Mouse (Mus musculus) heart, embryonic 14.5 days (tissue): Measurements from ENCODE around the gene Hist1h4n. TPM values are rescaled to one million over a fixed set of nuclear protein-coding genes. Genes with fewer than 3 reads are reported as not detected.
A peak's percentile ranks its signal among the peaks of the same experiment; 100 is the strongest.
"Not testable (repeated sequence)": the region's sequence is repeated elsewhere in the genome, so short reads cannot be mapped to it uniquely, and the experiment has no call there.

ENCODE experiments used
- ATAC-seq: fragments of 200-750 bp; cut with Nextera tagmentation; 2 replicates; pipeline ENCODE4 v1.8.0; 2017; ENCODE audit warnings: low read depth, moderate TSS enrichment; ENCODE audit not compliant: insufficient number of reproducible peaks, insufficient read depth, low FRiP score
- H3K27ac ChIP-seq, 2 experiments: fragments of 200-500 bp in 1 of 2; fragments of 300-500 bp in 1 of 2; sonication (generic) in 1 of 2; replicated peaks in 1 of 2; 2 replicates each; pipeline ENCODE4 v1.5.1; 2012 to 2014; ENCODE audit warnings: low read depth in 2 of 2, low read length in 2 of 2, control low read depth in 1 of 2, mild to moderate bottlenecking in 1 of 2, mixed read lengths in 1 of 2; ENCODE audit not compliant: control insufficient read depth in 1 of 2, insufficient read depth in 1 of 2
- H3K27me3 ChIP-seq: fragments of 300-500 bp; sonication (generic); 2 replicates; pipeline ENCODE4 v1.6.1; 2014; ENCODE audit warnings: mild to moderate bottlenecking, low read length, control low read depth; ENCODE audit not compliant: control insufficient read depth, insufficient read depth
- H3K36me3 ChIP-seq: fragments of 300-500 bp; sonication (generic); 2 replicates; pipeline ENCODE4 v1.6.1; 2014; ENCODE audit warnings: mild to moderate bottlenecking, control low read depth, low read length, mixed read lengths; ENCODE audit not compliant: control insufficient read depth, insufficient read depth
- H3K4me1 ChIP-seq, 2 experiments: fragments of 200-500 bp in 1 of 2; fragments of 300-500 bp in 1 of 2; sonication (generic) in 1 of 2; 2 replicates each; pipeline ENCODE4 v1.6.1; 2012 to 2014; ENCODE audit warnings: low read length in 2 of 2, control low read depth in 1 of 2, mixed read lengths in 1 of 2; ENCODE audit not compliant: control insufficient read depth in 2 of 2, insufficient read depth in 2 of 2
- H3K4me2 ChIP-seq: fragments of 300-500 bp; sonication (generic); 2 replicates; pipeline ENCODE4 v1.6.1; 2014; ENCODE audit warnings: mild to moderate bottlenecking, low read length
- H3K4me3 ChIP-seq, 2 experiments: fragments of 200-500 bp in 1 of 2; fragments of 300-500 bp in 1 of 2; sonication (generic) in 1 of 2; 2 replicates each; pipeline ENCODE4 v1.5.1; 2012 to 2014; ENCODE audit warnings: low read length in 2 of 2, mild to moderate bottlenecking in 2 of 2, control low read depth in 1 of 2, low read depth in 1 of 2, moderate library complexity in 1 of 2; ENCODE audit not compliant: control insufficient read depth in 1 of 2, insufficient read depth in 1 of 2
- H3K9ac ChIP-seq: fragments of 300-500 bp; sonication (generic); 2 replicates; pipeline ENCODE4 v1.6.1; 2014; ENCODE audit warnings: mild to moderate bottlenecking, low read length
- H3K9me3 ChIP-seq: fragments of 300-500 bp; sonication (generic); 2 replicates; pipeline ENCODE4 v1.6.1; 2016; ENCODE audit warnings: low read length, control low read depth; ENCODE audit not compliant: control insufficient read depth
- WGBS: fragments of 180-500 bp; shearing (Covaris S2); extraction: QIAGEN DNeasy Blood & Tissue Kit; methylation state at CpG from one replicate; pipeline ENCODE4 v1.1.7; 2014; 5-methylcytosine and 5-hydroxymethylcytosine counted together
- polyA plus RNA-seq: library from polyadenylated mRNA; unstranded; fragments of >200 nt; fragmentation: Nextera tagmentation; extraction: Ambion mirVana; gene quantifications from 2 replicates; pipeline ENCODE4 v1.2.1, GENCODE M21; 2014

Gene Hist1h4n
- polyA plus RNA-seq, 1 experiment from 2014 or later, result 10.4 TPM

DNA sequence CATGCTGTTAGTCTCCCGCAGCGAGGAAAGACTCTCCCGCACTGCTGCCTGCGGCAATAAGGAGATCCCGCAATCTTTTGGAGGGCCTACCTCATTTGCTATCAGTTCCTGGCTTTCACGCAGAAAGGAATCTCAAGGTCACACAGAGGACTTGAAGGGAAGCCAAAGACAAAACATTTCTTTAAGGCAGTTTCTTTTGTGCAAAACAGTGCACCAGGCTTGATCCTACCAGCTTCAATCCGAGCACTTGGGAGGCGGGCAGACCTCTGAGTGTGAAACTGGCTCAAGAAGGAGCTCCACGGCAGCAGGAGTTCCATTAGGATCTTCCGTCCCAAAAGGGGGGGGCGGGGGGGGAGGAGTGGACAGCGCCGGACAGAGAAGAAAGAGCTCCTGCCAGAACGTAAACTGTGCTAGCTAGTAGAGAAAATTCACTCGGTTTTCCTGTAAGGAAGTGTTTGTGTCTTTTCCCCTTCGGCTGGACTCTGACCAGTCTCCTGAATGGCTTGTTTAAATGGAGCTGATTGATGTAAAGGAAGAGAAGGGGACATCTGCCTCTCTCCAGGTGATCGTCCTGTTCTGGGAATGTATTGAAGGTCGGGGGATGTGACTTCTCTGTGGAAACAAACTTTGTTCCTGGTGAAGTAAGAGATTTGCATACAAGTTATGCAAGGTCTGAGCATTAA lies 41.3 kb downstream of the Hist1h4n start:
- ATAC-seq, result no peak
- Histone ChIP-seq H3K9ac (peak overlapping the region; percentile 72), H3K9me3 (no peaks in the 10 kb centered on the region), H3K4me2 (peak overlapping the region; percentile 70), H3K4me1 (peaks cover 5 to 19% of the 10 kb centered on the region in 2 experiments; a peak in 3 of 4 replicates), H3K36me3 (no peaks in the 10 kb centered on the region), H3K4me3 (peak overlapping the region; percentile 26 to 31; a peak in 3 of 4 replicates), H3K27ac (peak overlapping the region in 1 of 2 experiments; percentile 33; a peak in 2 of 4 replicates), H3K27me3 (no peaks in the 10 kb centered on the region)
- WGBS, result 4% methylated on average over 18 of the region's 18 CpGs

DNA sequence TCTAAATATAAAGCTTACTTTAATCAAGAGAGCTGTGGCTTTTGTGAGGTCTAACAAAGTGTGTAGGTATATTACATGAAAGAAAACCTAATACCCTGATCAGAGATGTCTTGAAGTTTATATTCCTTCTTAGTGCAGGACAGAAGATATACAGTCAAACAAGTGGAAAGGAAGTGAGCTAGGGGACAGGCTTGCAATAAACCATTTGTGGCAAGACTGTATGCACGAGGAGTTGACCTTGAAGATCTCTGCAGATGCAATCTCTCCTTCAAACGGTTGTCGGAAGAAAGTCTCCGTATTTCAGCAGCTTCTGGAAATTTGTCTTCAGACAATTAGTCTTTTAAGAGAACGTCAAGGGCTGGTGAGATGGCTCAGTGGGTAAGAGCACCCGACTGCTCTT lies 42.1 kb downstream of the Hist1h4n start:
- Histone ChIP-seq H3K9ac (no peak overlapping the region), H3K4me1 (peaks cover 5 to 21% of the 10 kb centered on the region in 2 experiments; a peak in 3 of 4 replicates), H3K36me3 (no peaks in the 10 kb centered on the region), H3K4me2 (no peak overlapping the region), H3K9me3 (no peaks in the 10 kb centered on the region), H3K27ac (no peak overlapping the region), H3K4me3 (no peak overlapping the region), H3K27me3 (no peaks in the 10 kb centered on the region)
- ATAC-seq, result no peak
- WGBS, result 64% methylated on average over 6 of the region's 6 CpGs

DNA sequence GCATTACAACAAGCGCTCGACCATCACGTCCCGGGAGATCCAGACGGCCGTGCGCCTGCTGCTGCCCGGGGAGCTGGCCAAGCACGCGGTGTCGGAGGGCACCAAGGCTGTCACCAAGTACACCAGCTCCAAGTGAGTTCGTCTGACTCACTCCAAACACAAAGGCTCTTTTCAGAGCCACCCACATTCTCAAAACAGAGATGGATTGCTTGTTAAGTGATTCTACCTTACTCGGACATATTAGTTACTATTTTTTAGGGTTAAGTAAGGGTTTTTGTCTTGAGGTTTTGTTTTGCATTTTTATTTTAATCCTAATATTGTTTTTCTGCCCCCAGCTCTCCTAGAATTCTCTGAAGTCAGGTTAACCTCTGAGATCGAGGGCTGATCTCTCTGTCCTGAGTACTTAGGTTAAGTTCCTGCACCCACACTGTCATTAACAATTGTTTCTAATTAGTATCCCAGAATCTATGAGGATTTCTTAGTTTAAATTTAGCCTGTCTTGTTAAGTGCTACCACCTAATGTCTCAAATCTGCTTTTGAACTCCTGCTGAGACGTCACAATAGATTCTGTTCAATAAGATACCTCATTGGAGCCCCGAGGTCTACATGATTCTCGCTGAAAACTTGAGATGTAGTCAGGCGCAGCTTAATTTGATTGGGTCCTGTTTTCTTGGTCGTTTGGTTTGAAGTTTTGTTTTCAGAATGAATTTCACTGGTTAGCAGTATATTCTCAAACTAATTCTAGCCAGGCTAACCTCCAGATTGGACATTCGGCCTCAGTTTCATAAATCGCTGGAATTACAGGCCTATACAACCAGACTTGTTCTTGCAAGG lies 44.0 kb downstream of the Hist1h4n start:
- Histone ChIP-seq H3K27me3 (no peaks in the 10 kb centered on the region), H3K4me3 (peak overlapping the region in 1 of 2 experiments; percentile 21; a peak in 2 of 4 replicates), H3K4me1 (peaks cover 7 to 30% of the 10 kb centered on the region in 2 experiments), H3K27ac (peak overlapping the region; percentile 53 to 59; a peak in 1 of 4 replicates), H3K36me3 (no peaks in the 10 kb centered on the region), H3K9me3 (no peaks in the 10 kb centered on the region), H3K9ac (peak overlapping the region; percentile 63), H3K4me2 (peak overlapping the region; percentile 64)
- WGBS, result 32% methylated on average over 14 of the region's 21 CpGs
- no peak for ATAC-seq

DNA sequence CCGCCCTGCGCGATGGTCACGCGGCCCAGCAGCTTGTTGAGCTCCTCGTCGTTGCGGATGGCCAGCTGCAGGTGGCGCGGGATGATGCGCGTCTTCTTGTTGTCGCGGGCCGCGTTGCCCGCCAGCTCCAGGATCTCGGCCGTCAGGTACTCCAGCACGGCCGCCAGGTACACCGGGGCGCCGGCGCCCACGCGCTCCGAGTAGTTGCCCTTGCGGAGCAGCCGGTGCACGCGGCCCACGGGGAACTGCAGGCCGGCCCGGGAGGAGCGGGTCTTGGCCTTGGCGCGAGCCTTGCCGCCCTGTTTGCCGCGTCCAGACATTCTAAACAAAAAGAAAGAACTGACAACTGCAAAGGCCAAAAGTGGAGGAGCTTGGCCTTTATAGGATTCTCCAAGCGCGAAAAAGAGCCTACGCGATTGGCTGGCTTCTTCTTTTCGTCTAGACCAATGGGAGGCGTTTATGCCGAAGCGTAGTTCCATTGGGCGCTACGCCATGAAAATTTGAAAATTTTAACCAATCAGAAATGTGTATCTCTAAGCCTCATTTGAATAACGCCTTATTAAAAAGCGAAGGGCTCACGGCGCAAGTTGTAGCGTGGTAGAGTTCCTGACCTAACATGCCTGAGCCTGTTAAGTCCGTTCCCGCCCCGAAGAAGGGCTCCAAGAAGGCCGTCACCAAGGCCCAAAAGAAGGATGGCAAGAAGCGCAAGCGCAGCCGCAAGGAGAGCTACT lies 44.9 kb downstream of the Hist1h4n start, which contains the start of the genes Hist1h2an and Hist1h2bp:
Gene Hist1h2an (minus strand): TSS at position 320 of the 731 bp plus-strand sequence.
Gene Hist1h2bp (plus strand): TSS at position 563 of the 731 bp plus-strand sequence.
- Histone ChIP-seq H3K4me1 (peaks cover 7 to 36% of the 10 kb centered on the region in 2 experiments), H3K9ac (peak within 1 kb of the TSS; percentile 65), H3K4me3 (peak within 1 kb of the TSS; percentile 36 to 46), H3K27ac (peak within 1 kb of the TSS; percentile 82 to 92), H3K4me2 (peak within 1 kb of the TSS; percentile 64)
- ATAC-seq, result peak; percentile 92
- H3K9me3 ChIP-seq, H3K27me3 ChIP-seq, H3K36me3 ChIP-seq: not testable (repeated sequence)
- under 1% methylated on average over 33 of the region's 63 CpGs for WGBS

DNA sequence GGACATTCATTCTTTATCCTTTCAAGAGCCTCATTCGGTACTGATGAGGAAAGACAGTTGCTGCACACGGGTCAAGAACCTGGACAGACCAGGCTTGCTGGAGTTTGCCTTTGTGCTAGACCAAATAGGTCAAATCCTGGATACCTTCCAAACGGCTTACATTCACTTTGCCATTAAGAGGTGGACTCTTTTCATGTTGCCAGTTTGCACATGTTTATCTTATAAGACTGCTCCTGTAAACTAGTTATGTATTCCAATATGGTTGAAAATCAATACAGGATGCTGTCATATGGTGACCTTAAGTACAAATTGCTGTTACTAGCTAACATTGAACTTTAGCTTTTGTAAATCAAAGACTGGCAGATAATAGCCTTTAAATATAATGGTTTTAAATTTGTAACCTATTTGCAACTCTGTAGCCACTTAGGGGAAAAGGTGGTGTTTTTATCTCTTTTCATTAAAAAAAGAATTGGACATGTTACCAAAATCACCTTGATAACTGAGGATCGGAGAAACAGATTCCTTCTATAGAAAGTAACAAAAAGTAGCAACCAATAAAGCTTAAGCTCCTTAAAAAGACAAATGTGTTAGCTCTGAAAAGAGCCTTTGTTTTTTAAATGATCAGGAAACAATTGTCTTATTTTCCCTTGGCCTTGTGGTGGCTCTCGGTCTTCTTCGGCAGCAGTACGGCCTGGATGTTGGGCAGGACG lies 45.7 kb downstream of the Hist1h4n start:
- peak overlapping the region; percentile 82 to 84 for H3K27ac ChIP-seq
- no peak for ATAC-seq
- WGBS, result 10% methylated on average over 8 of the region's 8 CpGs

DNA sequence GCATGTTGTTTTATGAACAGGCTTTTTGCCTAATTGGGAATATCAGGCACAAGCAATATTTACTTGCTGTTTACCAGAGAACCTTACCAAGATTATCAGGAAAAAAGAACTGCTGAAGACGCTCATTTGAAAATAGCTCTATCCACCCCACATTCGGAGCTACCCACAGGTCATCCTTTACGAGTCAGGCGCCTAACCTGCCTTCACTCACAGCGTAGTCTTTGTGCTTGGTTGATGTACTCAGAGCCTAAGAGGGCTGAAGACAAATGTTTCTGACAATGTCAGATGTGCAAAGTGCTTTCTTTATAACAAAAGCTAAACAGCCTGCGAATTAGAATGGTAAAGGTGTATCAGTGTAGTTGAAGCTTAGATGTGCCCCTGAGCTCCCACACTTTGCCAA lies 47.7 kb downstream of the Hist1h4n start:
- Histone ChIP-seq H3K4me1 (peaks cover 7 to 34% of the 10 kb centered on the region in 2 experiments), H3K27me3 (no peaks in the 10 kb centered on the region), H3K27ac (peak overlapping the region; percentile 80 to 87), H3K36me3 (no peaks in the 10 kb centered on the region), H3K9me3 (no peaks in the 10 kb centered on the region), H3K4me3 (peak overlapping the region in 1 of 2 experiments; percentile 44; a peak in 1 of 4 replicates), H3K9ac (peak overlapping the region; percentile 82), H3K4me2 (peak overlapping the region; percentile 77; the same call in 1 of the 2 replicates)
- WGBS, result 47% methylated on average over 6 of the region's 6 CpGs
- ATAC-seq, result no peak

More for the DNA sequence above, 45.7 kb downstream of the Hist1h4n start:
- Histone ChIP-seq H3K4me2 (peak overlapping the region; percentile 64), H3K9me3 (no peaks in the 10 kb centered on the region), H3K9ac (peak overlapping the region; percentile 65), H3K27me3 (no peaks in the 10 kb centered on the region), H3K36me3 (no peaks in the 10 kb centered on the region), H3K4me3 (peak overlapping the region; percentile 36 to 42), H3K4me1 (peaks cover 7 to 36% of the 10 kb centered on the region in 2 experiments)
